Mouse (Mus musculus) brain, embryonic 14.5 days (tissue): ENCODE results near the gene Spock1.

ENCODE experiments used
- CTCF ChIP-seq: fragments of 200-500 bp; IDR thresholded peaks from 2 replicates; pipeline ENCODE4 v1.5.1; 2012; ENCODE audit warnings: inconsistent platforms, mild to moderate bottlenecking, moderate library complexity, borderline replicate concordance; ENCODE audit not compliant: insufficient read depth, insufficient read length; ENCODE audit errors: extremely low read depth
- POLR2A ChIP-seq: fragments of 200-500 bp; IDR thresholded peaks from 2 replicates; pipeline ENCODE4 v1.6.1; 2012; ENCODE audit warnings: mild to moderate bottlenecking, inconsistent platforms, borderline replicate concordance; ENCODE audit not compliant: poor library complexity, insufficient read depth, insufficient read length, severe bottlenecking; ENCODE audit errors: extremely low read depth

GRCm38 (mm10) chr13:57521152-57521551 is 387.0 kb downstream of the Spock1 start:
- TF ChIP-seq CTCF (peak; percentile 82), POLR2A (no peak)
